Mouse (Mus musculus) gastrocnemius, postnatal 4 days (tissue): ENCODE results near the gene Klf6. TPM values are rescaled to one million over a fixed set of nuclear protein-coding genes. Genes with fewer than 3 reads are reported as not detected.

Source experiments
- DNase-seq, 2 experiments: peaks; one replicate each; pipeline ENCODE4 v3.0.0; 2021 to 2022; ENCODE audit warnings: low spot score in 2 of 2, mixed read lengths in 2 of 2
- microRNA-seq: library from miRNA; unstranded; fragments of <30 nt; microRNA quantifications from one replicate; pipeline ENCODE4 v1.2.0, GENCODE M21; 2021
- total RNA-seq, 2 experiments: library from RNA; stranded (reverse); gene quantifications; 2 replicates each; pipeline ENCODE4 v1.2.3; 2021

Gene Klf6
- total RNA-seq, 2 experiments from 2014 or later = 54.2 to 58.3 TPM

- no peak for DNase-seq
Observed at GRCm38 (mm10) chr13:5897176-5897959, 36.1 kb downstream of the Klf6 start.

DNA sequence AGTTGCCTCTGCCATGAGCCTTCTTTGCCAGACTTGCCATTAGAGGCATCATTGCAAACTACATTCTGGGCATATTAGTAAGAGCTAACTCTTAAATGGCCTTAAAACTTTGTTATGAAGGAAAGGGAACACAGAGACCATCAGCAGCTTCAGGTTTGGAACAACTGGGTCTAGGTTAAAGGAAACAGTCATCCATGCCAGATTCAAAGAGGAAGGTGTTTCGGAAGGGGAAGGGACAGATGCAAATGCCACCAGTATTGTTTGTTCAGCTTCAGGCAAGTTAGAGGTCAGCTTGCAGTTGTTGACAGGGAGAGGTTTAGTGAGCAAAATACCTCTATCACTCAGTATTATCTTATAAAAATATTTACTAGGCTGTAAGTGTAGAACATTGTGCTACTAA lies 37.7 kb downstream of the Klf6 start:
- no peak for DNase-seq

- DNase-seq = no peak
Observed at GRCm38 (mm10) chr13:5899641-5900040, 38.4 kb downstream of the Klf6 start.

GRCm38 (mm10) chr13:5913201-5913600 lies 51.9 kb downstream of the Klf6 start:
- DNase-seq = no peak

GRCm38 (mm10) chr13:5917360-5917759 lies 56.1 kb downstream of the Klf6 start:
- no peak for DNase-seq

GRCm38 (mm10) chr13:5919966-5920365 lies 58.7 kb downstream of the Klf6 start:
- no peak for DNase-seq

Small RNAs within 50 kb of the gene (microRNA-seq; reads per million reads assigned to microRNA genes)
- not detected for gene Gm26043
